Mouse (Mus musculus): ENCODE measurements around the gene Mybph. TPM values are rescaled to one million over a fixed set of nuclear protein-coding genes. Genes with fewer than 3 reads are reported as not detected.

Mybph gene
- total and polyA plus RNA-seq, 2 experiments from 2014 or later: 0.12 TPM; not detected in 1

GRCm38 (mm10) chr1:134168567-134168966, 24.7 kb upstream of the Mybph start:
- H3K36me3 ChIP-seq (replicated peaks; ENCODE audit: control insufficient read depth, insufficient read depth, low read length): no peaks in the 10 kb centered on the region
- H3K27ac ChIP-seq (ENCODE audit: low read depth): no peak overlapping the region
- H3K27me3 ChIP-seq (ENCODE audit: control insufficient read depth, insufficient read depth, low read length): no peaks in the 10 kb centered on the region
- no peak overlapping the region for H3K4me3 ChIP-seq (ENCODE audit: low read depth, low read length)
- H3K4me1 ChIP-seq (ENCODE audit: control insufficient read depth, insufficient read depth): peaks cover 10% of the 10 kb centered on the region; the same call in 1 of the 2 replicates
- DNase-seq (ENCODE audit: low spot score) (no peak), ATAC-seq (ENCODE audit: insufficient read depth, low read depth) (no peak)
- no peak overlapping the region for H3K9ac ChIP-seq (replicated peaks; ENCODE audit: low read depth, low read length)
- H3K4me2 ChIP-seq (ENCODE audit: low read depth, low read length): no peak overlapping the region
- WGBS: 47% methylated on average over 3 of the region's 3 CpGs
- H3K9me3 ChIP-seq (replicated peaks; ENCODE audit: control insufficient read depth, low read length): no peaks in the 10 kb centered on the region
- no peak for TF ChIP-seq CTCF (IDR thresholded peaks at IDR 0.05; ENCODE audit: low read depth)
- TF ChIP-seq EP300 (IDR thresholded peaks at IDR 0.05; ENCODE audit: low read depth): no peak

- no peak overlapping the region for H3K9ac ChIP-seq (replicated peaks; ENCODE audit: low read depth, low read length)
- DNase-seq (ENCODE audit: low spot score) (no peak), ATAC-seq (ENCODE audit: insufficient read depth, low read depth) (no peak)
- TF ChIP-seq CTCF (IDR thresholded peaks at IDR 0.05; ENCODE audit: low read depth) (no peak), EP300 (IDR thresholded peaks at IDR 0.05; ENCODE audit: low read depth) (no peak)
- H3K27ac ChIP-seq (ENCODE audit: low read depth): no peak overlapping the region
- 90% methylated on average over 8 of the region's 8 CpGs for WGBS
- no peaks in the 10 kb centered on the region for H3K27me3 ChIP-seq (ENCODE audit: control insufficient read depth, insufficient read depth, low read length)
- no peaks in the 10 kb centered on the region for H3K36me3 ChIP-seq (replicated peaks; ENCODE audit: control insufficient read depth, insufficient read depth, low read length)
- H3K9me3 ChIP-seq (replicated peaks; ENCODE audit: control insufficient read depth, low read length): no peaks in the 10 kb centered on the region
- no peak overlapping the region for H3K4me2 ChIP-seq (ENCODE audit: low read depth, low read length)
- H3K4me3 ChIP-seq (ENCODE audit: low read depth, low read length): no peak overlapping the region
- H3K4me1 ChIP-seq (ENCODE audit: control insufficient read depth, insufficient read depth): peaks cover 10% of the 10 kb centered on the region; the same call in 1 of the 2 replicates
Observed at GRCm38 (mm10) chr1:134168985-134169697, 24.1 kb upstream of the Mybph start.

- H3K36me3 ChIP-seq (replicated peaks; ENCODE audit: control insufficient read depth, insufficient read depth, low read length): no peaks in the 10 kb centered on the region
- 0 out of 2 replicates have a peak, but pooled peaks cover 4% of the 10 kb centered on the region for H3K4me1 ChIP-seq (ENCODE audit: control insufficient read depth, insufficient read depth)
- no peak overlapping the region for H3K9ac ChIP-seq (replicated peaks; ENCODE audit: low read depth, low read length)
- no peaks in the 10 kb centered on the region for H3K27me3 ChIP-seq (ENCODE audit: control insufficient read depth, insufficient read depth, low read length)
- no peak for TF ChIP-seq CTCF (IDR thresholded peaks at IDR 0.05; ENCODE audit: low read depth)
- TF ChIP-seq EP300 (IDR thresholded peaks at IDR 0.05; ENCODE audit: low read depth): no peak
- H3K9me3 ChIP-seq (replicated peaks; ENCODE audit: control insufficient read depth, low read length): no peaks in the 10 kb centered on the region
- 64% methylated on average over 7 of the region's 7 CpGs for WGBS
- no peak overlapping the region for H3K4me3 ChIP-seq (ENCODE audit: low read depth, low read length)
- no peak overlapping the region for H3K4me2 ChIP-seq (ENCODE audit: low read depth, low read length)
- ATAC-seq (ENCODE audit: insufficient read depth, low read depth) (no peak), DNase-seq (ENCODE audit: low spot score) (no peak)
- no peak overlapping the region for H3K27ac ChIP-seq (ENCODE audit: low read depth)
Observed at GRCm38 (mm10) chr1:134173081-134173480, 20.2 kb upstream of the Mybph start.

- 85% methylated on average over 5 of the region's 5 CpGs for WGBS
- DNase-seq (ENCODE audit: low spot score): no peak
- TF ChIP-seq EP300 (IDR thresholded peaks at IDR 0.05; ENCODE audit: low read depth) (no peak), CTCF (IDR thresholded peaks at IDR 0.05; ENCODE audit: low read depth) (no peak)
- Histone ChIP-seq H3K27me3 (ENCODE audit: control insufficient read depth, insufficient read depth, low read length) (no peaks in the 10 kb centered on the region), H3K27ac (ENCODE audit: low read depth) (no peak overlapping the region), H3K4me1 (ENCODE audit: control insufficient read depth, insufficient read depth) (no peaks in the 10 kb centered on the region), H3K4me2 (ENCODE audit: low read depth, low read length) (no peak overlapping the region), H3K9ac (replicated peaks; ENCODE audit: low read depth, low read length) (no peak overlapping the region), H3K4me3 (ENCODE audit: low read depth, low read length) (no peak overlapping the region), H3K36me3 (replicated peaks; ENCODE audit: control insufficient read depth, insufficient read depth, low read length) (no peaks in the 10 kb centered on the region), H3K9me3 (replicated peaks; ENCODE audit: control insufficient read depth, low read length) (no peaks in the 10 kb centered on the region)
- no peak for ATAC-seq (ENCODE audit: insufficient read depth, low read depth)
Observed at GRCm38 (mm10) chr1:134177976-134178375, 15.3 kb upstream of the Mybph start.

GRCm38 (mm10) chr1:134182025-134182424, 11.2 kb upstream of the Mybph start, which contains the start of gene Chil1:
Gene Chil1, plus strand, starts transcription at chr1:134182176.
- ATAC-seq (ENCODE audit: insufficient read depth, low read depth): no peak
- H3K4me3 ChIP-seq (ENCODE audit: low read depth, low read length): no peak within 1 kb of the TSS
- no peak within 1 kb of the TSS for H3K4me2 ChIP-seq (ENCODE audit: low read depth, low read length)
- no peak for TF ChIP-seq CTCF (IDR thresholded peaks at IDR 0.05; ENCODE audit: low read depth)
- TF ChIP-seq EP300 (IDR thresholded peaks at IDR 0.05; ENCODE audit: low read depth): no peak
- no peaks in the 10 kb centered on the region for H3K4me1 ChIP-seq (ENCODE audit: control insufficient read depth, insufficient read depth)
- H3K27me3 ChIP-seq (ENCODE audit: control insufficient read depth, insufficient read depth, low read length): no peaks in the 10 kb centered on the region
- WGBS: 64% methylated on average over 4 of the region's 4 CpGs
- no peaks in the 10 kb centered on the region for H3K9me3 ChIP-seq (replicated peaks; ENCODE audit: control insufficient read depth, low read length)
- no peak within 1 kb of the TSS for H3K27ac ChIP-seq (ENCODE audit: low read depth)
- H3K9ac ChIP-seq (replicated peaks; ENCODE audit: low read depth, low read length): no peak within 1 kb of the TSS
- no peaks in the 10 kb centered on the region for H3K36me3 ChIP-seq (replicated peaks; ENCODE audit: control insufficient read depth, insufficient read depth, low read length)
- no peak for DNase-seq (ENCODE audit: low spot score)

GRCm38 (mm10) chr1:134184089-134184488, 9.2 kb upstream of the Mybph start:
- 73% methylated on average over 4 of the region's 4 CpGs for WGBS

More at GRCm38 (mm10) chr1:134184089-134184488, 9.2 kb upstream of the Mybph start:
- Histone ChIP-seq H3K9ac (replicated peaks; ENCODE audit: low read depth, low read length) (no peak overlapping the region), H3K4me2 (ENCODE audit: low read depth, low read length) (no peak overlapping the region), H3K9me3 (replicated peaks; ENCODE audit: control insufficient read depth, low read length) (no peaks in the 10 kb centered on the region), H3K4me3 (ENCODE audit: low read depth, low read length) (no peak overlapping the region), H3K36me3 (replicated peaks; ENCODE audit: control insufficient read depth, insufficient read depth, low read length) (no peaks in the 10 kb centered on the region), H3K27me3 (ENCODE audit: control insufficient read depth, insufficient read depth, low read length) (peaks cover 6% of the 10 kb centered on the region; the same call in 1 of the 2 replicates), H3K4me1 (ENCODE audit: control insufficient read depth, insufficient read depth) (no peaks in the 10 kb centered on the region), H3K27ac (ENCODE audit: low read depth) (no peak overlapping the region)
- DNase-seq (ENCODE audit: low spot score) (no peak), ATAC-seq (ENCODE audit: insufficient read depth, low read depth) (no peak)
- no peak for TF ChIP-seq CTCF (IDR thresholded peaks at IDR 0.05; ENCODE audit: low read depth)
- TF ChIP-seq EP300 (IDR thresholded peaks at IDR 0.05; ENCODE audit: low read depth): no peak
